Mouse (Mus musculus) lung, embryonic 15.5 days (tissue): ENCODE data around the gene Il12rb1. TPM values are rescaled to one million over a fixed set of nuclear protein-coding genes. Genes with fewer than 3 reads are reported as not detected.

Experiments
- microRNA-seq: library from miRNA; unstranded; fragments of <30 nt; microRNA quantifications from one replicate; pipeline ENCODE4, GENCODE M21; 2016
- polyA plus RNA-seq: library from polyadenylated mRNA; unstranded; fragments of >200 nt; fragmentation: Nextera tagmentation; extraction: Ambion mirVana; gene quantifications from 2 replicates; pipeline ENCODE4 v1.2.1, GENCODE M21; 2015

Gene Il12rb1
- polyA plus RNA-seq, 1 experiment from 2014 or later: 0.27 TPM

Small RNA genes lying within 50 kb of the gene (microRNA-seq; reads per million reads assigned to microRNA genes)
- gene Mir7240: not detected

Other genes starting within 250 kb of the Il12rb1 start
- 134 TPM in 2 replicates for gene Isyna1, start 214.1 kb upstream of the Il12rb1 start, polyA plus RNA-seq
- 111 and 122 TPM in 2 replicates for gene Ssbp4, start 199.6 kb upstream of the Il12rb1 start, polyA plus RNA-seq
- 1.9 and 2.5 TPM in 2 replicates for gene Lrrc25, start 192.3 kb upstream of the Il12rb1 start, polyA plus RNA-seq
- gene Gdf15, start 176.0 kb upstream of the Il12rb1 start, polyA plus RNA-seq: 0.31 and 0.45 TPM in 2 replicates
- 38.5 and 47.7 TPM in 2 replicates for gene Pgpep1, start 148.1 kb upstream of the Il12rb1 start, polyA plus RNA-seq
- 268 and 320 TPM in 2 replicates for gene Lsm4, start 135.2 kb upstream of the Il12rb1 start, polyA plus RNA-seq
- 49.7 TPM in 2 replicates for gene Jund, start 109.5 kb upstream of the Il12rb1 start, polyA plus RNA-seq
- gene Iqcn, start 105.0 kb upstream of the Il12rb1 start, polyA plus RNA-seq: 0.02 TPM in 1 of 2 replicates, not detected in the other
- not detected in 2 replicates for gene Gm3336, start 89.9 kb upstream of the Il12rb1 start, polyA plus RNA-seq
- 0.08 and 0.16 TPM in 2 replicates for gene Pde4c, start 84.7 kb upstream of the Il12rb1 start, polyA plus RNA-seq
- gene Rab3a, start 53.8 kb upstream of the Il12rb1 start, polyA plus RNA-seq: 12.8 and 12.9 TPM in 2 replicates
- gene Mpv17l2, start 47.5 kb upstream of the Il12rb1 start, polyA plus RNA-seq: 35.4 and 36.2 TPM in 2 replicates
- 56.1 and 56.8 TPM in 2 replicates for gene Pik3r2, start 31.7 kb upstream of the Il12rb1 start, polyA plus RNA-seq
- gene Mast3, start 3.4 kb upstream of the Il12rb1 start, polyA plus RNA-seq: 13.6 and 15.8 TPM in 2 replicates
- gene Arrdc2, start 31.3 kb downstream of the Il12rb1 start, polyA plus RNA-seq: 4.5 and 5.5 TPM in 2 replicates
- 1.2 TPM in 2 replicates for gene Kcnn1, start 54.8 kb downstream of the Il12rb1 start, polyA plus RNA-seq
- gene Ccdc124, start 65.5 kb downstream of the Il12rb1 start, polyA plus RNA-seq: 112 and 118 TPM in 2 replicates
- gene Slc5a5, start 84.3 kb downstream of the Il12rb1 start, polyA plus RNA-seq: 0.25 and 0.29 TPM in 2 replicates
- 4,502 and 4,535 TPM in 2 replicates for gene Rpl18a, start 89.0 kb downstream of the Il12rb1 start, polyA plus RNA-seq
- gene Map1s, start 97.5 kb downstream of the Il12rb1 start, polyA plus RNA-seq: 49.8 and 50.9 TPM in 2 replicates